Mouse (Mus musculus) kidney, embryonic 16.5 days (tissue): ENCODE data around the gene Rap1gap. TPM values are rescaled to one million over a fixed set of nuclear protein-coding genes. Genes with fewer than 3 reads are reported as not detected.

Source experiments
- ATAC-seq: fragments of 200-750 bp; cut with Nextera tagmentation; 2 replicates; pipeline ENCODE4 v1.8.0; 2017; ENCODE audit warnings: moderate TSS enrichment; ENCODE audit not compliant: low FRiP score, low TSS enrichment
- H3K27ac ChIP-seq: fragments of 300-500 bp; sonication (generic); 2 replicates; pipeline ENCODE4 v1.5.1; 2014; ENCODE audit warnings: low read length
- H3K27me3 ChIP-seq: fragments of 300-500 bp; sonication (generic); 2 replicates; pipeline ENCODE4 v1.6.1; 2014; ENCODE audit warnings: low read length, control low read depth, mixed read lengths; ENCODE audit not compliant: insufficient read depth
- H3K36me3 ChIP-seq: fragments of 300-500 bp; sonication (generic); 2 replicates; pipeline ENCODE4 v1.6.1; 2014; ENCODE audit warnings: low read length, control low read depth, mixed read lengths; ENCODE audit not compliant: insufficient read depth
- H3K4me1 ChIP-seq: fragments of 300-500 bp; sonication (generic); 2 replicates; pipeline ENCODE4 v1.6.1; 2014; ENCODE audit warnings: low read length, control low read depth, mixed read lengths; ENCODE audit not compliant: insufficient read depth
- H3K4me2 ChIP-seq: fragments of 300-500 bp; sonication (generic); replicated peaks from 2 replicates; pipeline ENCODE4 v1.6.1; 2014; ENCODE audit warnings: low read depth, low read length
- H3K4me3 ChIP-seq: fragments of 300-500 bp; sonication (generic); 2 replicates; pipeline ENCODE4 v1.5.1; 2014; ENCODE audit warnings: mild to moderate bottlenecking, low read length
- H3K9ac ChIP-seq: fragments of 300-500 bp; sonication (generic); replicated peaks from 2 replicates; pipeline ENCODE4 v1.6.1; 2014; ENCODE audit warnings: low read length
- H3K9me3 ChIP-seq: fragments of 300-500 bp; sonication (generic); 2 replicates; pipeline ENCODE4 v1.6.1; 2016; ENCODE audit warnings: low read length, control low read depth
- WGBS: fragments of 180-500 bp; shearing (Covaris S2); extraction: QIAGEN DNeasy Blood & Tissue Kit; methylation state at CpG from one replicate; pipeline ENCODE4 v1.1.7; 2014; 5-methylcytosine and 5-hydroxymethylcytosine counted together
- polyA plus RNA-seq: library from polyadenylated mRNA; unstranded; fragments of >200 nt; fragmentation: Nextera tagmentation; extraction: Ambion mirVana; gene quantifications from 2 replicates; pipeline ENCODE4 v1.2.1, GENCODE M21; 2015

Rap1gap gene
- polyA plus RNA-seq, 1 experiment from 2014 or later, result 22.0 TPM

GRCm38 (mm10) chr4:137699264-137700211, 35.0 kb downstream of the Rap1gap start:
- WGBS, result 53% methylated on average over 21 of the region's 21 CpGs
- H3K27me3 ChIP-seq, result no peaks in the 10 kb centered on the region
- H3K27ac ChIP-seq, result peak overlapping the region; percentile 59; the same call in 1 of the 2 replicates
- no peaks in the 10 kb centered on the region for H3K36me3 ChIP-seq
- ATAC-seq, result no peak
- no peak overlapping the region for H3K9ac ChIP-seq
- H3K4me3 ChIP-seq, result no peak overlapping the region
- peaks cover 24% of the 10 kb centered on the region for H3K4me1 ChIP-seq
- no peaks in the 10 kb centered on the region for H3K9me3 ChIP-seq
- no peak overlapping the region for H3K4me2 ChIP-seq

- no peak overlapping the region for H3K27ac ChIP-seq
- no peak for ATAC-seq
- H3K4me2 ChIP-seq, result no peak overlapping the region
- no peak overlapping the region for H3K9ac ChIP-seq
- H3K36me3 ChIP-seq, result no peaks in the 10 kb centered on the region
- H3K4me1 ChIP-seq, result peaks cover 21% of the 10 kb centered on the region
- H3K27me3 ChIP-seq, result no peaks in the 10 kb centered on the region
- 49% methylated on average over 6 of the region's 6 CpGs for WGBS
- H3K9me3 ChIP-seq, result no peaks in the 10 kb centered on the region
- H3K4me3 ChIP-seq, result no peak overlapping the region
These were observed 36.4 kb downstream of the Rap1gap start for GRCm38 (mm10) chr4:137700960-137701359.

- no peak overlapping the region for H3K9ac ChIP-seq
- ATAC-seq, result no peak
- H3K4me1 ChIP-seq, result peaks cover 19% of the 10 kb centered on the region
- no peaks in the 10 kb centered on the region for H3K9me3 ChIP-seq
- 84% methylated on average over 5 of the region's 5 CpGs for WGBS
- peaks cover 3% of the 10 kb centered on the region; the same call in 1 of the 2 replicates for H3K27me3 ChIP-seq
- no peak overlapping the region for H3K27ac ChIP-seq
- H3K4me2 ChIP-seq, result no peak overlapping the region
- no peaks in the 10 kb centered on the region for H3K36me3 ChIP-seq
- no peak overlapping the region for H3K4me3 ChIP-seq
These were observed 38.6 kb downstream of the Rap1gap start for GRCm38 (mm10) chr4:137703077-137703476.

GRCm38 (mm10) chr4:137704561-137704960, 40.0 kb downstream of the Rap1gap start:
- WGBS, result 60% methylated on average over 2 of the region's 2 CpGs
- Histone ChIP-seq H3K9ac (no peak overlapping the region), H3K27me3 (peaks cover 6% of the 10 kb centered on the region; the same call in 1 of the 2 replicates), H3K4me1 (peaks cover 14% of the 10 kb centered on the region), H3K4me3 (no peak overlapping the region), H3K27ac (no peak overlapping the region), H3K9me3 (no peaks in the 10 kb centered on the region), H3K4me2 (no peak overlapping the region), H3K36me3 (no peaks in the 10 kb centered on the region)
- ATAC-seq, result no peak

- H3K4me3 ChIP-seq, result no peak overlapping the region
- no peaks in the 10 kb centered on the region for H3K36me3 ChIP-seq
- H3K9ac ChIP-seq, result no peak overlapping the region
- ATAC-seq, result no peak
- H3K27ac ChIP-seq, result no peak overlapping the region
- 80% methylated on average over 5 of the region's 5 CpGs for WGBS
- peaks cover 11% of the 10 kb centered on the region for H3K4me1 ChIP-seq
- H3K9me3 ChIP-seq, result no peaks in the 10 kb centered on the region
- peaks cover 6% of the 10 kb centered on the region; the same call in 1 of the 2 replicates for H3K27me3 ChIP-seq
- no peak overlapping the region for H3K4me2 ChIP-seq
These were observed 40.9 kb downstream of the Rap1gap start for GRCm38 (mm10) chr4:137705379-137705778.

- Histone ChIP-seq H3K4me1 (peaks cover 11% of the 10 kb centered on the region), H3K4me3 (no peak overlapping the region), H3K4me2 (peak overlapping the region; percentile 88; the same call in 1 of the 2 replicates), H3K27ac (peak overlapping the region; percentile 46), H3K9me3 (no peaks in the 10 kb centered on the region), H3K36me3 (no peaks in the 10 kb centered on the region), H3K9ac (peak overlapping the region; percentile 38; the same call in 1 of the 2 replicates), H3K27me3 (peaks cover 6% of the 10 kb centered on the region; the same call in 1 of the 2 replicates)
- ATAC-seq, result no peak
- WGBS, result 67% methylated on average over 7 of the region's 7 CpGs
These were observed 42.0 kb downstream of the Rap1gap start for GRCm38 (mm10) chr4:137706510-137706909.

GRCm38 (mm10) chr4:137707216-137707990, 42.9 kb downstream of the Rap1gap start:
- Histone ChIP-seq H3K4me2 (peak overlapping the region; percentile 88), H3K4me3 (peak overlapping the region; percentile 59), H3K27ac (peak overlapping the region; percentile 46), H3K27me3 (peaks cover 6% of the 10 kb centered on the region; the same call in 1 of the 2 replicates), H3K9ac (peak overlapping the region; percentile 81), H3K9me3 (no peaks in the 10 kb centered on the region), H3K4me1 (peaks cover 11% of the 10 kb centered on the region), H3K36me3 (no peaks in the 10 kb centered on the region)
- peak; percentile 83 for ATAC-seq
- 2% methylated on average over 43 of the region's 52 CpGs for WGBS

GRCm38 (mm10) chr4:137712963-137713362, 48.4 kb downstream of the Rap1gap start:
- no peak for ATAC-seq
- H3K27ac ChIP-seq, result no peak overlapping the region
- no peaks in the 10 kb centered on the region for H3K36me3 ChIP-seq

GRCm38 (mm10) chr4:137714020-137714624, 49.6 kb downstream of the Rap1gap start:
- H3K27me3 ChIP-seq, result 0 out of 2 replicates have a peak, but pooled peaks cover 2% of the 10 kb centered on the region
- H3K4me1 ChIP-seq, result peaks cover 5% of the 10 kb centered on the region
- ATAC-seq, result no peak
- H3K9me3 ChIP-seq, result no peaks in the 10 kb centered on the region
- no peak overlapping the region for H3K4me3 ChIP-seq
- no peak overlapping the region for H3K9ac ChIP-seq
- 11% methylated on average over 8 of the region's 8 CpGs for WGBS
- 0 out of 2 replicates have a peak overlapping the region, but pooled peaks have one; percentile 4 for H3K4me2 ChIP-seq
- no peaks in the 10 kb centered on the region for H3K36me3 ChIP-seq
- no peak overlapping the region for H3K27ac ChIP-seq

More at GRCm38 (mm10) chr4:137712963-137713362, 48.4 kb downstream of the Rap1gap start:
- H3K4me1 ChIP-seq, result no peaks in the 10 kb centered on the region
- 84% methylated on average over 13 of the region's 13 CpGs for WGBS
- no peaks in the 10 kb centered on the region for H3K9me3 ChIP-seq
- H3K9ac ChIP-seq, result no peak overlapping the region
- no peak overlapping the region for H3K4me2 ChIP-seq
- H3K4me3 ChIP-seq, result no peak overlapping the region
- peaks cover 5% of the 10 kb centered on the region; the same call in 1 of the 2 replicates for H3K27me3 ChIP-seq
